Mouse (Mus musculus): ENCODE data around the gene Cobll1.

The Cobll1 gene

DNA sequence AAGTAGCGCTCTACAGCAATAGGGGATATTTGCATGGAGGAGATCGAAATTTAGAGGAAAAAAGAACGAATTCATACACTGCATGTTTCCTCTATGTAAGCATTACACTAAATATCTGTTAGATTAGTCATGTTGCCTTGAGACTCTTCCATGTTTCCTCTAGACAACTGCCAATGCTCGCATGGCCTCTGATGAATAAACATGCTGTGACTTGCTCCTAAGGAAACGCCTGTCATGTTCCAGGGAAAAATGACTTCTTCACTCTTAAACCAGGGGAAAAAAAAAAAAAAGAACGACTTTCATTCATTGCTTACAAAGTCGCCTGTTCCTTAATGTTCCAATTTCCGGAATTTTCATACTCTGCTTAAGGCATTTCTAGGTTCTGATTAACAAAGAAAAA lies 2.1 kb downstream of the Cobll1 start:
- DNase-seq (ENCODE audit: low spot score in 2 of 2), result no peak

DNA sequence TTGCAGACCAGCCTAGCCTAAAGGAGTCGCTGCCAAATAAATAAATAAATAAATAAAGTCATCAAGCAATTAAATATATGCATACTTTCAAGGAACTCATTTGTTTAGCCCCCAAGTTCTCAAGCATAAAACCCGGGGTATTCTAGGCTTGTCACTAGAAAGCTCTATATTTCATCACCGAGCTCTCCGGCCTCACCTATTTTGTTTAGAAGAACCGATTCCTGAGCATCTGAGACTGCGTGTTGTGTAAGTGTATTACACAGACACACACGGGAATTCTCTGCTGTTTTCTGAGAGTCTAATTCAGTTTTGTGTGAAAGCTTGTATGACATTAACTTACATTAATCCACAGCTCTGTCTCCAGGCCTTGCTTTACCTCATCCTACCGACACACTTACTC lies 2.6 kb downstream of the Cobll1 start:
- DNase-seq (ENCODE audit: low spot score in 2 of 2), result no peak

- no peak for DNase-seq (ENCODE audit: low spot score in 2 of 2)
These were observed 6.3 kb downstream of the Cobll1 start for GRCm38 (mm10) chr2:65232756-65233535.

- DNase-seq (ENCODE audit: low spot score in 2 of 2), result no peak
These were observed 10.8 kb downstream of the Cobll1 start for GRCm38 (mm10) chr2:65228426-65228825.

DNA sequence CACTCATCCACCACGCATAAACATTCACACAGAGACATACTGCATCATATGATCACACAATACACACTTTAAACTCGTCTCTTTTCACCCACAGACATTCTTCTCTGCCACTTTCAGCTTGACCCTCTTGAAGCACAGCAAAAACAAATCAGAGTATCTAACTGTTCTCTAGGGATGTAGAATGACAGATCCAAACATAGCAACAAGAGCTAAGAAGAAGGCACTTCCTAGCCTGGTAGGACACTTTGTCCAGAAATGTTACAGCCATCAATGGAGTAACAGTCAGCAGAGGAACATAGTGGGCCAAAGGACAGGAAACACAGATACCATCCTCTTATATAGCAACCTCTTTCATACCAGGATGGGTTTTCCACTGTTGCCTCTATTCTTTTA lies 11.3 kb downstream of the Cobll1 start:
- no peak for DNase-seq (ENCODE audit: low spot score in 2 of 2)

DNA sequence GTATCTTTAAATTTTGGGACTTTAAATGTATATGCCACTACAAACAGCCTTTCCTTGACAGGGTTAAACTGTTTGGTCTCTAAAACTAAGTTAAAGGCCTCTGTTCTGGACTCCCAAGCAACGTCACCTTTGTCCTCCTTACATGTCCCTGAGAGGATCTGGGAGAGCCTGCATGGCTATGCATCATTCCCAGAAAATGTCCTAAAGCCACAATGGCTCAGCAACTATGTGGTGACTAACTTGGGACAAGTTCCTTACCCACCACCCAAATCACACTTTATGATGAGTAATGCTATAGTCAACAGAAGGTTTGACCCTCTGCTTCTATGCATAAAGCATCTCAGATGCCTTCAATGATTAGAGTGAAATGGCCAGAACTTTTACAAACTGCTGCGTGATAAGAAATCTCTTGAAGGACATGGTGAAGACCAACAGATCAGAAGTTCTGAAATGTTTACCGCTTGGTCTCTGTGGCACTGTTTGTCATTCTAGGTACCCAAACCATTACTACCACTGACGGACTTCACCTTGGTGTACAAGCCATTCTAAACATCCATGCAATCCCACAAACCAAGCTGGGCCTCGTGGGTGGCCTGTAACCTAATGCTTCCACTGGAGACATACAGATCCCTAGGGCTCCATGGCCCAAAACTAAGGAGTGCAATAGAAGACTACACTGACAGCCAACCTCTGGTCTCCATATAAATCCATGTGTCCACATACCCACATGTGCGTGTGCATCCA lies 11.9 kb downstream of the Cobll1 start:
- no peak for DNase-seq (ENCODE audit: low spot score in 2 of 2)

GRCm38 (mm10) chr2:65226494-65226893 lies 12.7 kb downstream of the Cobll1 start:
- DNase-seq (ENCODE audit: low spot score in 2 of 2), result no peak

- DNase-seq (ENCODE audit: low spot score in 2 of 2), result no peak
These were observed 15.1 kb downstream of the Cobll1 start for GRCm38 (mm10) chr2:65223956-65224735.

DNA sequence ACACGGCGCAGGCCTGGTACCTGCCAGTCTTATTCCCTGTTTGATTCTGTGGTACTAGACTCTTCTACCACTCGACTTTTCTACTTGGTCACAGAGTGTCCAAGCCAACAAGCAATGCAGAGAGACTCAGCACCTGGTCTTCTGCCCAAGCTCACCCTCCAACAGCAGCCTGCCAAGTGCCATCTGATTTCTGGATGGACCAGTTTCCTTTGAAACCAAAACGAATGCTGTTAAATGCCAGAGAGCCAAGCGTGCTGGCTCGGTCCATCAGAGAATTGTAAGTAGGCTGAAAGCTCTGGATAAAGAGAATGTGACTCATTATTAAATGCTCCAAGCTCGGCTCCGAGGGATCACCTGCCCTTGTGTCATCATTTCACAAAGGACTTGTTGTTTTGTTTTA lies 16.2 kb downstream of the Cobll1 start:
- DNase-seq (ENCODE audit: low spot score in 2 of 2), result no peak

GRCm38 (mm10) chr2:65221646-65222045 lies 17.6 kb downstream of the Cobll1 start:
- no peak for DNase-seq (ENCODE audit: low spot score in 2 of 2)

- no peak for DNase-seq (ENCODE audit: low spot score in 2 of 2)
These were observed 18.6 kb downstream of the Cobll1 start for GRCm38 (mm10) chr2:65220563-65220962.

- DNase-seq (ENCODE audit: low spot score in 2 of 2), result no peak
These were observed 19.6 kb downstream of the Cobll1 start for GRCm38 (mm10) chr2:65219375-65220135.

DNA sequence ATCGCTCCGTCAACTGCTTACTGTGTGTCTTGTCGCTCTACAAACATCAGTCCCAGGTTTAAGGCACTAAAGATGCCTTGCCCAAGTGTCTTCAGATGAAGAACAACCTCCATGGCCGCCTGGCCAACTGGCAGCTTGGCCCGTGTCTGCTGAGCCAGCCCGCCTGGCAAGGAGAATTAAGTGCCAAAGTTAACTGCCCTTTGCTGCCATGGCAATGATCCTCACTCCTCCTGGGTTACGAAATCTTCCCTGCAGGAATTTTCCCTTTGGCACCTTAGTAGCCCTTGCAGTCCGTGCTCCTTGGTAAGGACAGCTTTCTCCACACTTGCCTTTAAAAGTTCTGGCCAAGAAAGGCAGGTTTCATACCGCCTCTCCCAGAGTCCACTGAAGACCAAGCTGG lies 20.9 kb downstream of the Cobll1 start:
- peak in 1 of 2 experiments; percentile 15 for DNase-seq (ENCODE audit: low spot score in 2 of 2)

DNA sequence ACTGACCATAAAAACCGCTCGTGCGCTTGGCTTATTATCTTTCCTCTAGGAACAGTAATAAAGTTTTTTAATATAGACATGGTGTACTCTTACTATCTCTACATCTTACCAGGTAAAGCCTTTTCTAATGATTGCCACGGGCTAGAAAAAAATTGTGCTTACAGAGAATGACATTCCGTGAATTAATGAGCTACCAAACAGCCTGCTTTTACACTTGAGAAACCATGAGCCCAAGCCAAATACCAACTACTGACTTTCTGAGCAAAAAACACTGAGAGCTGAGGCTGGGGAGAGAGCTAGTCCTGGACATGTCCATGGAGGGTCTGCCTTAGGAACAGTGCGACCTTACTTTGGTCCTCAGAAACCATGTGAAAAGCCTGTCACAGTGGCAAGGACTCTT lies 21.5 kb downstream of the Cobll1 start:
- DNase-seq (ENCODE audit: low spot score in 2 of 2), result no peak

DNA sequence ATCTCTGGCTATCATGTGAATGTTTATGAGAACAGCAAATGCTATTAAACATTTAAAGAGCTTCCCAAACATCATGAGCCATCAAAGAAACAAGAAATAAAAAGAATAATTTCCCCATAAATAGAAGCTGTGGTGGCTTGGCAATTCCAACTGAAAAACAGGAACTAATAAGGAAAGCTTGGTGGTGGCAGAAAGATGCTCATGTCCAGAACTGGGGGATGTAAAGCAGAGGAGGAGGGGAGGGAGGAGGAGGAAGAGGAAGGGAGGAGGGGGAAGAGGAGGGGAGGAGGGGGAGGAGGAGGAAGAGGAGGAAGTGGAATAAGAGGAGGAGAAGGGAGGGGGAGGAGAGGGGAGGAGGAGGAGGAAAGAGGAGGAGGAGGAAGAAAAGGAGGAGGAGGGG lies 23.0 kb downstream of the Cobll1 start:
- DNase-seq (ENCODE audit: low spot score in 2 of 2), result no peak

DNA sequence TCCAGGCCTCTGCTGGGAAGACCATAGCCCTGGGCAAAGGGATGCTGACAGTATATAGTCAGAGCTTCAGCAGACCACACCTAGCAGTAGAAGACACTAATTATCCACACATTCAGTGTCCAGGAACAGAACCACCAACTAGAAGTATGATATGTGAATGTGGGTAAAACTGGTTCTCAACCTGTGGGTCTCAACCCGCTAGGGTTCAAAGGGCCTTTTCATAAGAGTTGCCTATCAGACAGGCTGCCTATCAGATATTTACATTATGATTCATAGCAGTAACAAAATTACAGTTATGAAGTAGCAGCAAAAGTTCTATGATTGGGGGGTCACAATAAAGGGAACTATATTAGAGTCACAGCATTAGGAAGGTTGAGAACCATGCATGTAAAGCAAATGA lies 24.6 kb downstream of the Cobll1 start:
- no peak for DNase-seq (ENCODE audit: low spot score in 2 of 2)

DNA sequence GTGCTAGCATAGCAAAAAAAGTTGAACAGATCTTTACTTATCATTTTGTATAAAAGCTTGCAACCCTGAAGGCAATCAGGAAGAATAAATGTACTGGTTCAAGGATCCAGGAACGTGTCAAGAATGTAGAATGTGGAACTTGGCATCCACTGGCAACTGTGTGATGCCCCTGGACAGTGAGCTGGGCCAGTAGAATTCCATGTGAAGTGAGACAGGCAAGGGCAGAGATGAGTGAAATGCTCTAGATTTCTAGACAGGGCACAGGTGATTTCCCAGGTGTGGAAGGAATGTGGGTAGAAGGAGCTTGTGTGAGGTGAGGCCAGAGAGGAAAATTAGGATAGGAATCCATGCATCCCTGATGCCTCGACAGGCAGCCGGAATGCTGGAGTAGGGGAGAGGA lies 25.5 kb downstream of the Cobll1 start:
- DNase-seq (ENCODE audit: low spot score in 2 of 2), result no peak

GRCm38 (mm10) chr2:65211620-65212019 lies 27.6 kb downstream of the Cobll1 start:
- no peak for DNase-seq (ENCODE audit: low spot score in 2 of 2)

GRCm38 (mm10) chr2:65207750-65208149 lies 31.5 kb downstream of the Cobll1 start:
- DNase-seq (ENCODE audit: low spot score in 2 of 2), result no peak

DNA sequence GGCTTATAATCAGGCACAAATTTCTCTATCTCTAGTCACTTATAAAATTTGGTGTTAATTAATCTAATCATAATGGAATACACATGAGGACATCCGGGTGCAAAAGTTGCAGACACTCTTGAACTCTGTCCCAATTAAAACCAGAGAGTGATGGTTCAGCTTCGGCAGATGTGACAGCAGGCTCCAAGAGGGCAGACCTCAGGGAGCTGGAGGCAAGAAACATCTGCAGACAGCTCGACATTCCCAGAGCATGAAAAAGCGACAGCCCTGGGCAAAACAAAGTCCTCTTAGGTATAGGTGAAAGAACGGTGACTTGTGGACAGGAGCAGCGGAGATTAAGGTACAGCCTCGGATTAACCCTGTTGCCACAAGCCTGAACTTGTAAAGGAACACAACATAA lies 35.5 kb downstream of the Cobll1 start:
- DNase-seq (ENCODE audit: low spot score in 2 of 2), result no peak

DNA sequence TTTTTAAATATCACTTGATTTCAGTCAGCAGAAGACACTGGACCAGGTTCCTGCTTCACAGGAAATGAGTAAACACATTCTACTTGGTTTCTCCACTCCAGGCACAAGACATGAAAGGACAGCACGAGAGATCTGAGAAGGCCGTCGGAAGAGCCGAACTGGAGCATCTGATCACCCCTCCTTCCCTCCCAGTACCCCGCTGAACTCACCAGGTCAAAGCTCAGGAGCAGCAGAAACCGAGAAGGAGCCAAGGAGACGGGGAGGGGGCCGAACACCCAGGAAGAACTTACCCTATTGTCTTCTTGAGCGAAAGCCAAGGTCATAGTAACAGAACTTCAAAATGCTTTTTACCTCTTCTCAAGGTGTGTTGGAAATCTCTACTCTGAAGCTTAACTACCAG lies 39.5 kb downstream of the Cobll1 start:
- DNase-seq (ENCODE audit: low spot score in 2 of 2), result no peak

DNA sequence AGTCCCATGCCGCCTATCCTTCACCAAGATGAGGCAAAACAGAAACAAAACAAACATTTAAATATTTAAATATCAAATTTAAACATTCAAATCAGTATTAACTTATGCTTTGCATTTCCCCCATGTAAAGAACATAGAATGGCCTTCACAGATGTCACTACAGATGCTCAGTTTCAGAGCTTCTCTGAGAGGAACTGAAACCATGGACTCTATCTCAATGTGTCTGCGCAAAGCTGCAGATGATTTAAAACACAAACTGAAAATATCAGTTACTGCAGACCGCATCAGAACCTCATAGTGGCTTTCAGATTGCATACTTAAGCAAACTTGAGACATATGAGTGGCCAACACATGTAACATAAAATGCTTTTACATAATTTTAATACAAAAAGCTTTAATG lies 40.6 kb downstream of the Cobll1 start:
- DNase-seq (ENCODE audit: low spot score in 2 of 2), result no peak
